Mouse (Mus musculus) thymus, adult 2 months (tissue): ENCODE measurements at regions not wholly inside any gene's neighbourhood (a gene's known extent, or its start where the extent isn't known, plus 50 kb on each side); places are given as distances from the start of the nearest gene placed in this dataset.

Source experiments
- CTCF ChIP-seq: fragments of 200-500 bp; IDR thresholded peaks from 2 replicates; pipeline ENCODE4 v1.5.1; 2012; ENCODE audit warnings: mild to moderate bottlenecking, control low read depth, low read length, moderate library complexity, borderline replicate concordance; ENCODE audit not compliant: control insufficient read depth, poor library complexity, insufficient read depth; ENCODE audit errors: extremely low read depth
- POLR2A ChIP-seq: fragments of 200-500 bp; IDR thresholded peaks from 2 replicates; pipeline ENCODE4 v1.6.1; 2012; ENCODE audit warnings: mild to moderate bottlenecking, low read length, control low read depth, moderate library complexity; ENCODE audit not compliant: control insufficient read depth, poor library complexity, insufficient read depth; ENCODE audit errors: extremely low read depth

DNA sequence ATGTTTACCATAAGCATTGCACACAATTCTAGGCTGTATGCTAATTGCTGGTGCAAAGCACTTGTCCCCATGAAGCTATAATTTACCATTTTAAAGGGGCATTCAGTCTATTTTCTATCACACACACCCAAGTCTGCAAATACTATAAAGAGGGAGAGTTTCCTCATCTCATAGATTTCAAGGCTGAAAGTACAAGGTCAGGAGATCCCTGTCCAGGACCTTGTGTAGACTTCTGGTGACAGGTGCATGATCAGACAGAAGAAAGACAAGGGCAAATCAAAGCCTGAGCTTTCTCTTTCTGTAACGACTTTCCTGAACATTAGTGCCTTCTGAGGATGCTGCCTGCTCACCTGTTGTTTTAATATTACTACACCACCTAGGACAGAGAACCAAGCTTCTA lies 463.5 kb downstream of the Lrig3 start:
- no peak for TF ChIP-seq CTCF
- TF ChIP-seq POLR2A, result no peak
